Mouse (Mus musculus): ENCODE results near the gene Vav1. TPM values are rescaled to one million over a fixed set of nuclear protein-coding genes. Genes with fewer than 3 reads are reported as not detected.

The Vav1 gene
- polyA plus RNA-seq, 1 experiment from 2014 or later: 1.4 TPM

GRCm38 (mm10) chr17:57280411-57280810, 1.5 kb downstream of the Vav1 start:
- H3K36me3 ChIP-seq (ENCODE audit: control insufficient read depth, insufficient read depth, low read length): no peaks in the 10 kb centered on the region
- H3K9ac ChIP-seq (ENCODE audit: low read length): no peak overlapping the region
- H3K9me3 ChIP-seq (ENCODE audit: control insufficient read depth, low read length): no peaks in the 10 kb centered on the region
- H3K4me2 ChIP-seq (ENCODE audit: low read depth, low read length, severe bottlenecking): no peak overlapping the region
- no peak overlapping the region for H3K27ac ChIP-seq (ENCODE audit: low read depth, low read length)
- no peak overlapping the region for H3K4me3 ChIP-seq (ENCODE audit: low read depth, low read length)
- DNase-seq (ENCODE audit: low spot score) (no peak), ATAC-seq (replicated peaks; ENCODE audit: low FRiP score) (no peak)
- WGBS: 80% methylated on average over 3 of the region's 3 CpGs
- H3K4me1 ChIP-seq (replicated peaks; ENCODE audit: control insufficient read depth, insufficient read depth, low read length): 0 out of 2 replicates have a peak, but pooled peaks cover 3% of the 10 kb centered on the region
- peaks cover 9% of the 10 kb centered on the region for H3K27me3 ChIP-seq (ENCODE audit: control insufficient read depth, insufficient read depth, low read length)

GRCm38 (mm10) chr17:57283906-57284305, 5.0 kb downstream of the Vav1 start:
- 86% methylated on average over 5 of the region's 5 CpGs for WGBS
- Histone ChIP-seq H3K36me3 (ENCODE audit: control insufficient read depth, insufficient read depth, low read length) (no peaks in the 10 kb centered on the region), H3K27me3 (ENCODE audit: control insufficient read depth, insufficient read depth, low read length) (no peaks in the 10 kb centered on the region), H3K4me2 (ENCODE audit: low read depth, low read length, severe bottlenecking) (no peak overlapping the region), H3K4me3 (ENCODE audit: low read depth, low read length) (no peak overlapping the region), H3K9ac (ENCODE audit: low read length) (no peak overlapping the region), H3K27ac (ENCODE audit: low read depth, low read length) (no peak overlapping the region), H3K9me3 (ENCODE audit: control insufficient read depth, low read length) (no peaks in the 10 kb centered on the region), H3K4me1 (replicated peaks; ENCODE audit: control insufficient read depth, insufficient read depth, low read length) (no peaks in the 10 kb centered on the region)
- ATAC-seq (replicated peaks; ENCODE audit: low FRiP score): no peak
- no peak for DNase-seq (ENCODE audit: low spot score)

GRCm38 (mm10) chr17:57285077-57285476, 6.2 kb downstream of the Vav1 start:
- ATAC-seq (replicated peaks; ENCODE audit: low FRiP score) (no peak), DNase-seq (ENCODE audit: low spot score) (no peak)
- H3K4me2 ChIP-seq (ENCODE audit: low read depth, low read length, severe bottlenecking): no peak overlapping the region
- no peaks in the 10 kb centered on the region for H3K36me3 ChIP-seq (ENCODE audit: control insufficient read depth, insufficient read depth, low read length)
- no peaks in the 10 kb centered on the region for H3K4me1 ChIP-seq (replicated peaks; ENCODE audit: control insufficient read depth, insufficient read depth, low read length)
- H3K27me3 ChIP-seq (ENCODE audit: control insufficient read depth, insufficient read depth, low read length): no peaks in the 10 kb centered on the region
- WGBS: 61% methylated on average over 2 of the region's 2 CpGs
- no peak overlapping the region for H3K27ac ChIP-seq (ENCODE audit: low read depth, low read length)
- H3K4me3 ChIP-seq (ENCODE audit: low read depth, low read length): no peak overlapping the region
- H3K9me3 ChIP-seq (ENCODE audit: control insufficient read depth, low read length): no peaks in the 10 kb centered on the region; the same call in 1 of the 2 replicates
- no peak overlapping the region for H3K9ac ChIP-seq (ENCODE audit: low read length)

GRCm38 (mm10) chr17:57286718-57287355, 7.9 kb downstream of the Vav1 start:
- WGBS: 84% methylated on average over 8 of the region's 8 CpGs
- H3K4me2 ChIP-seq (ENCODE audit: low read depth, low read length, severe bottlenecking): no peak overlapping the region
- no peak overlapping the region for H3K9ac ChIP-seq (ENCODE audit: low read length)
- H3K36me3 ChIP-seq (ENCODE audit: control insufficient read depth, insufficient read depth, low read length): no peaks in the 10 kb centered on the region
- no peaks in the 10 kb centered on the region for H3K27me3 ChIP-seq (ENCODE audit: control insufficient read depth, insufficient read depth, low read length)
- DNase-seq (ENCODE audit: low spot score): no peak
- no peaks in the 10 kb centered on the region for H3K4me1 ChIP-seq (replicated peaks; ENCODE audit: control insufficient read depth, insufficient read depth, low read length)
- H3K9me3 ChIP-seq (ENCODE audit: control insufficient read depth, low read length): no peaks in the 10 kb centered on the region; the same call in 1 of the 2 replicates
- no peak overlapping the region for H3K4me3 ChIP-seq (ENCODE audit: low read depth, low read length)
- no peak for ATAC-seq (replicated peaks; ENCODE audit: low FRiP score)
- no peak overlapping the region for H3K27ac ChIP-seq (ENCODE audit: low read depth, low read length)

- no peak overlapping the region for H3K4me3 ChIP-seq (ENCODE audit: low read depth, low read length)
- DNase-seq (ENCODE audit: low spot score) (no peak), ATAC-seq (replicated peaks; ENCODE audit: low FRiP score) (no peak)
- 85% methylated on average over 5 of the region's 5 CpGs for WGBS
- H3K9me3 ChIP-seq (ENCODE audit: control insufficient read depth, low read length): no peaks in the 10 kb centered on the region; the same call in 1 of the 2 replicates
- H3K27me3 ChIP-seq (ENCODE audit: control insufficient read depth, insufficient read depth, low read length): no peaks in the 10 kb centered on the region
- no peak overlapping the region for H3K4me2 ChIP-seq (ENCODE audit: low read depth, low read length, severe bottlenecking)
- no peak overlapping the region for H3K9ac ChIP-seq (ENCODE audit: low read length)
- no peak overlapping the region for H3K27ac ChIP-seq (ENCODE audit: low read depth, low read length)
- no peaks in the 10 kb centered on the region for H3K36me3 ChIP-seq (ENCODE audit: control insufficient read depth, insufficient read depth, low read length)
- H3K4me1 ChIP-seq (replicated peaks; ENCODE audit: control insufficient read depth, insufficient read depth, low read length): no peaks in the 10 kb centered on the region
Measured at GRCm38 (mm10) chr17:57289252-57289651, 10.4 kb downstream of the Vav1 start.

- Histone ChIP-seq H3K27ac (ENCODE audit: low read depth, low read length) (no peak overlapping the region), H3K27me3 (ENCODE audit: control insufficient read depth, insufficient read depth, low read length) (no peaks in the 10 kb centered on the region), H3K4me1 (replicated peaks; ENCODE audit: control insufficient read depth, insufficient read depth, low read length) (no peaks in the 10 kb centered on the region), H3K4me2 (ENCODE audit: low read depth, low read length, severe bottlenecking) (no peak overlapping the region), H3K4me3 (ENCODE audit: low read depth, low read length) (no peak overlapping the region), H3K9ac (ENCODE audit: low read length) (no peak overlapping the region), H3K9me3 (ENCODE audit: control insufficient read depth, low read length) (no peaks in the 10 kb centered on the region; the same call in 1 of the 2 replicates), H3K36me3 (ENCODE audit: control insufficient read depth, insufficient read depth, low read length) (no peaks in the 10 kb centered on the region)
- 88% methylated on average over 9 of the region's 9 CpGs for WGBS
- DNase-seq (ENCODE audit: low spot score) (no peak), ATAC-seq (replicated peaks; ENCODE audit: low FRiP score) (no peak)
Measured at GRCm38 (mm10) chr17:57290001-57290670, 11.2 kb downstream of the Vav1 start.

- H3K4me3 ChIP-seq (ENCODE audit: low read depth, low read length): no peak overlapping the region
- no peak for ATAC-seq (replicated peaks; ENCODE audit: low FRiP score)
- H3K27ac ChIP-seq (ENCODE audit: low read depth, low read length): no peak overlapping the region
- no peaks in the 10 kb centered on the region; the same call in 1 of the 2 replicates for H3K9me3 ChIP-seq (ENCODE audit: control insufficient read depth, low read length)
- no peaks in the 10 kb centered on the region for H3K36me3 ChIP-seq (ENCODE audit: control insufficient read depth, insufficient read depth, low read length)
- no peak for DNase-seq (ENCODE audit: low spot score)
- no peak overlapping the region for H3K4me2 ChIP-seq (ENCODE audit: low read depth, low read length, severe bottlenecking)
- no peak overlapping the region for H3K9ac ChIP-seq (ENCODE audit: low read length)
- no peaks in the 10 kb centered on the region for H3K27me3 ChIP-seq (ENCODE audit: control insufficient read depth, insufficient read depth, low read length)
- no peaks in the 10 kb centered on the region for H3K4me1 ChIP-seq (replicated peaks; ENCODE audit: control insufficient read depth, insufficient read depth, low read length)
- WGBS: 85% methylated on average over 7 of the region's 7 CpGs
Measured at GRCm38 (mm10) chr17:57290671-57291055, 11.8 kb downstream of the Vav1 start.

- no peak overlapping the region for H3K4me3 ChIP-seq (ENCODE audit: low read depth, low read length)
- no peak overlapping the region for H3K9ac ChIP-seq (ENCODE audit: low read length)
- 86% methylated on average over 2 of the region's 2 CpGs for WGBS
- DNase-seq (ENCODE audit: low spot score) (no peak), ATAC-seq (replicated peaks; ENCODE audit: low FRiP score) (no peak)
- H3K36me3 ChIP-seq (ENCODE audit: control insufficient read depth, insufficient read depth, low read length): no peaks in the 10 kb centered on the region
- no peaks in the 10 kb centered on the region for H3K27me3 ChIP-seq (ENCODE audit: control insufficient read depth, insufficient read depth, low read length)
- H3K9me3 ChIP-seq (ENCODE audit: control insufficient read depth, low read length): no peaks in the 10 kb centered on the region; the same call in 1 of the 2 replicates
- no peaks in the 10 kb centered on the region for H3K4me1 ChIP-seq (replicated peaks; ENCODE audit: control insufficient read depth, insufficient read depth, low read length)
- no peak overlapping the region for H3K4me2 ChIP-seq (ENCODE audit: low read depth, low read length, severe bottlenecking)
- no peak overlapping the region for H3K27ac ChIP-seq (ENCODE audit: low read depth, low read length)
Measured at GRCm38 (mm10) chr17:57292302-57292701, 13.4 kb downstream of the Vav1 start.

- no peaks in the 10 kb centered on the region for H3K27me3 ChIP-seq (ENCODE audit: control insufficient read depth, insufficient read depth, low read length)
- no peak overlapping the region for H3K4me3 ChIP-seq (ENCODE audit: low read depth, low read length)
- ATAC-seq (replicated peaks; ENCODE audit: low FRiP score) (no peak), DNase-seq (ENCODE audit: low spot score) (no peak)
- no peaks in the 10 kb centered on the region for H3K36me3 ChIP-seq (ENCODE audit: control insufficient read depth, insufficient read depth, low read length)
- no peak overlapping the region for H3K4me2 ChIP-seq (ENCODE audit: low read depth, low read length, severe bottlenecking)
- H3K4me1 ChIP-seq (replicated peaks; ENCODE audit: control insufficient read depth, insufficient read depth, low read length): no peaks in the 10 kb centered on the region
- 95% methylated on average over 9 of the region's 9 CpGs for WGBS
- no peak overlapping the region for H3K27ac ChIP-seq (ENCODE audit: low read depth, low read length)
- H3K9me3 ChIP-seq (ENCODE audit: control insufficient read depth, low read length): no peaks in the 10 kb centered on the region; the same call in 1 of the 2 replicates
- no peak overlapping the region for H3K9ac ChIP-seq (ENCODE audit: low read length)
Measured at GRCm38 (mm10) chr17:57292968-57293367, 14.1 kb downstream of the Vav1 start.

Measured in forebrain, embryonic 11.5 days (tissue).